In the genomic region with DNA sequence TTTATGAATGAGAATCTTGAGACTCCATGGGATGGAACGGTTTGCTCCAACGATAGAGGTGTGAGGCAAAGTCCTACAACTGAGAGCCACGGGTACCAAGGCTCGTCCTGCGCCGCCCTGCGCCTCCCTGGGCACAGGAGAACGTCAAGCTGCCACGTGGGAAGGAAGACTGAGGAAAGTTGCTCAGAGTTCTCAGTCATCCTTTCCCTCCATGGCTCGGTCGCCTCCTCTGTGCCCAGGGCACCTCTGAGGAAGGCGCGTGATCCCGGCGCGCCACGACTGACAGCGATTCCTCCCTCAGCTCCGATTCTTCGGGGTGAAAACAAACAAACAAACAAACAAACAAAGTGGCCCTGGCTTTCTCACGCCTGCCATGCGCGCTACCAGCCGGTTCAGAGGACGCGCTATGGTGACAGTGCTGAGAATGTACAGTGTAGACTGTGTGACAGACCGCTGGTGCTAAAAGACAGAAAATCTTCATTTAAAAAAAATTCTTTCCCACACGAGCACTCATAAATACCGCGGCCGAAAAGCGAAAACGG, we compare ENCODE assay signal across 8 mouse cellular contexts. TPM values are rescaled to one million over a fixed set of nuclear protein-coding genes. Genes with fewer than 3 reads are reported as not detected.
DNase-seq lines count a peak whose midpoint lies in the region; ATAC-seq and TF ChIP-seq lines count a peak whose summit lies in the region.

No protein-coding gene starts in this region.

- peak overlapping the region; percentile 85 for H3K4me2 ChIP-seq in heart, embryonic 11.5 days
- peak overlapping the region; percentile 87 for H3K4me2 ChIP-seq in CH12.LX (ENCODE audit: insufficient read depth, low read depth, poor library complexity, severe bottlenecking)
- H3K4me2 ChIP-seq in hindbrain, embryonic 14.5 days (replicated peaks) = peak overlapping the region; percentile 86

- H3K79me2 ChIP-seq in CH12.LX (replicated peaks; ENCODE audit: control insufficient read depth, extremely low read depth, insufficient read depth, poor library complexity, severe bottlenecking) = peaks cover 15% of the 10 kb centered on the region

- no peaks in the 10 kb centered on the region for H3K9me3 ChIP-seq in heart, embryonic 11.5 days (replicated peaks; ENCODE audit: control insufficient read depth, low read length)
- no peaks in the 10 kb centered on the region for H3K9me3 ChIP-seq in CH12.LX (replicated peaks; ENCODE audit: low read length)
- no peaks in the 10 kb centered on the region for H3K9me3 ChIP-seq in hindbrain, embryonic 14.5 days (ENCODE audit: control insufficient read depth, low read length)

- no peak for TF ChIP-seq RAD21 in CH12.LX (IDR thresholded peaks at IDR 0.05; ENCODE audit: low read depth, low read length)

- DNase-seq in heart, adult 9 months (ENCODE audit: low spot score in 2 of 2) = no peak
- no peak for DNase-seq in CH12.LX (ENCODE audit: extremely low read depth)
- DNase-seq in hindbrain, embryonic 14.5 days (ENCODE audit: low spot score) = no peak
- DNase-seq in testis, postnatal 14 days (ENCODE audit: low spot score) = peak; percentile 38
- no peak for DNase-seq in gastrocnemius, postnatal 14 days

- in situ Hi-C loops in CH12.LX (cut with MboI; ENCODE audit: low pct_ligation_motif_present, low pct_unique_long_range_greater_than_20kb, low sequenced_read_pairs) = no loop called here

- intact Hi-C loops in gastrocnemius, postnatal 14 days (cut with DNase I; ENCODE audit: low total_unique reads) = no loop called here

- peak; percentile 50; the same call in 1 of the 2 replicates for ATAC-seq in heart, embryonic 11.5 days (replicated peaks; ENCODE audit: insufficient number of reproducible peaks, low FRiP score, low TSS enrichment)
- peak; percentile 83 for ATAC-seq in hindbrain, embryonic 14.5 days (ENCODE audit: low FRiP score)
- peak; percentile 64 for ATAC-seq in megakaryocyte, adult 5-6 weeks (ENCODE audit: poor library complexity, severe bottlenecking)

- H3K4me3 ChIP-seq in heart, embryonic 11.5 days (ENCODE audit: low read depth, low read length) = peak overlapping the region; percentile 80
- peak overlapping the region; percentile 59 to 88 (median 81) for H3K4me3 ChIP-seq in CH12.LX (replicated peaks in 1 of 3; ENCODE audit: low read depth in 2 of 3, low read length in 2 of 3, poor library complexity in 1 of 3)
- H3K4me3 ChIP-seq in cortical plate, adult 2 months (ENCODE audit: insufficient read depth, low read length) = peak overlapping the region; percentile 95
- peak overlapping the region; percentile 78 for H3K4me3 ChIP-seq in hindbrain, embryonic 14.5 days (replicated peaks; ENCODE audit: low read length)

- dilution Hi-C loops in CH12.LX (cut with MboI; ENCODE audit: extremely low pct_ligation_motif_present, extremely low pct_unique_long_range_greater_than_20kb, low sequenced_read_pairs) = no loop called here

- peak overlapping the region; percentile 29; the same call in 1 of the 2 replicates for H3K27ac ChIP-seq in heart, embryonic 11.5 days (ENCODE audit: low read depth, low read length)
- peak overlapping the region; percentile 13; the same call in 1 of the 2 replicates for H3K27ac ChIP-seq in CH12.LX (ENCODE audit: insufficient read depth, low read depth)
- no peak overlapping the region for H3K27ac ChIP-seq in cortical plate, adult 2 months (ENCODE audit: insufficient read depth, low read length)
- peak overlapping the region; percentile 40 for H3K27ac ChIP-seq in hindbrain, embryonic 14.5 days

- H3K36me3 ChIP-seq in heart, embryonic 11.5 days (ENCODE audit: control insufficient read depth, insufficient read depth, low read length) = no peaks in the 10 kb centered on the region
- H3K36me3 ChIP-seq in CH12.LX (replicated peaks in 1 of 2; ENCODE audit: control insufficient read depth in 1 of 2, insufficient read depth in 1 of 2, low read length in 1 of 2) = peaks cover 16 to 30% of the 10 kb centered on the region in 2 experiments
- peaks cover 2% of the 10 kb centered on the region; the same call in 1 of the 2 replicates for H3K36me3 ChIP-seq in hindbrain, embryonic 14.5 days (replicated peaks; ENCODE audit: control insufficient read depth, insufficient read depth)

- no peaks in the 10 kb centered on the region for H3K27me3 ChIP-seq in heart, embryonic 11.5 days (ENCODE audit: control insufficient read depth, insufficient read depth, low read length)
- no peaks in the 10 kb centered on the region for H3K27me3 ChIP-seq in CH12.LX (replicated peaks)
- H3K27me3 ChIP-seq in hindbrain, embryonic 14.5 days (ENCODE audit: control insufficient read depth, insufficient read depth, low read length) = no peaks in the 10 kb centered on the region

- TF ChIP-seq POLR2A in CH12.LX (IDR thresholded peaks at IDR 0.05; ENCODE audit: low read depth, low read length) = no peak
- no peak; the same call in 1 of the 2 replicates for TF ChIP-seq POLR2A in cortical plate, adult 2 months (IDR thresholded peaks at IDR 0.05; ENCODE audit: extremely low read depth, insufficient read depth, low read length)

- WGBS in heart, embryonic 11.5 days (ENCODE audit: insufficient replicate concordance) = under 1% methylated on average over 33 of the region's 33 CpGs
- WGBS in hindbrain, embryonic 14.5 days = under 1% methylated on average over 33 of the region's 33 CpGs

- no peak for TF ChIP-seq EP300 in CH12.LX (IDR thresholded peaks at IDR 0.05; ENCODE audit: low read length)

- TF ChIP-seq CTCF in CH12.LX (conservative IDR thresholded peaks at IDR 0.05 in 1 of 2, IDR thresholded peaks at IDR 0.05 in 1 of 2; ENCODE audit: low read depth in 2 of 2, low read length in 2 of 2) = no peak
- TF ChIP-seq CTCF in cortical plate, adult 2 months (IDR thresholded peaks at IDR 0.05; ENCODE audit: extremely low read depth, insufficient read depth, low read length) = no peak

- H3K4me1 ChIP-seq in heart, embryonic 11.5 days (ENCODE audit: control insufficient read depth, insufficient read depth, low read length) = peaks cover 9% of the 10 kb centered on the region; the same call in 1 of the 2 replicates
- H3K4me1 ChIP-seq in CH12.LX (ENCODE audit: control insufficient read depth in 1 of 2, insufficient read depth in 2 of 2) = peaks cover 0 to 30% of the 10 kb centered on the region in 2 experiments; a peak in 3 of 4 replicates
- H3K4me1 ChIP-seq in cortical plate, adult 2 months (ENCODE audit: control insufficient read depth, insufficient read depth, low read length) = peaks cover 2% of the 10 kb centered on the region; the same call in 1 of the 2 replicates
- H3K4me1 ChIP-seq in hindbrain, embryonic 14.5 days (replicated peaks; ENCODE audit: control insufficient read depth, insufficient read depth, low read length) = peaks cover 13% of the 10 kb centered on the region

- peak overlapping the region; percentile 84 for H3K9ac ChIP-seq in heart, embryonic 11.5 days (ENCODE audit: low read depth, low read length)
- H3K9ac ChIP-seq in CH12.LX (ENCODE audit: insufficient read depth, low read depth) = peak overlapping the region; percentile 62
- peak overlapping the region; percentile 74 for H3K9ac ChIP-seq in hindbrain, embryonic 14.5 days

TF ChIP-seq in CH12.LX, 34 proteins besides CTCF, POLR2A, EP300 and RAD21:
- TF ChIP-seq RCOR1 (conservative IDR thresholded peaks at IDR 0.05; ENCODE audit: low read depth, low read length) = no peak
- TF ChIP-seq HCFC1 (IDR thresholded peaks at IDR 0.05; ENCODE audit: low read depth, low read length) = no peak
- TF ChIP-seq CHD1 (IDR thresholded peaks at IDR 0.05; ENCODE audit: low read depth, low read length) = no peak
- no peak for TF ChIP-seq NRF1 (IDR thresholded peaks at IDR 0.05; ENCODE audit: low read depth, low read length)
- TF ChIP-seq IRF4 (IDR thresholded peaks at IDR 0.05; ENCODE audit: low read depth, low read length) = no peak; the same call in 1 of the 2 replicates
- TF ChIP-seq JUN (IDR thresholded peaks at IDR 0.05; ENCODE audit: insufficient read depth, low read depth, low read length) = no peak
- no peak for TF ChIP-seq TBP (conservative IDR thresholded peaks at IDR 0.05; ENCODE audit: low read depth, low read length)
- 0 out of 2 replicates have a peak, but pooled peaks have one; percentile 9 for TF ChIP-seq MAX (IDR thresholded peaks at IDR 0.05; ENCODE audit: low read length)
- TF ChIP-seq MXI1 (IDR thresholded peaks at IDR 0.05; ENCODE audit: low read depth, low read length) = peak; percentile 24; the same call in 1 of the 2 replicates
- no peak for TF ChIP-seq SMC3 (IDR thresholded peaks at IDR 0.05; ENCODE audit: low read depth, low read length)
- no peak for TF ChIP-seq ZMIZ1 (IDR thresholded peaks at IDR 0.05; ENCODE audit: low read depth, low read length)
- no peak for TF ChIP-seq ZKSCAN1 (IDR thresholded peaks at IDR 0.05; ENCODE audit: borderline replicate concordance, low read depth, low read length)

RNA-seq across cellular contexts. Expression of gene Srbd1, which starts 0.4 kb away (rescaled TPM):
- 7.4 and 8.4 TPM in 2 replicates for polyA plus RNA-seq in heart, embryonic 11.5 days (2014; fragmentation: Nextera tagmentation; extraction: Ambion mirVana)
- total RNA-seq in CH12.LX (2012; rRNA removed) (21.5 and 24.9 TPM in 2 replicates), CH12.LX (2014; rRNA removed) (24.8 and 25.7 TPM in 2 replicates)
- 33.0 and 34.5 TPM in 2 replicates for polyA plus RNA-seq in CH12.LX (2012; ENCODE audit: insufficient read length, low read depth)
- polyA plus RNA-seq in cortical plate, adult 2 months (2012; rRNA removed) = 6.9 and 7.0 TPM in 2 replicates
- 7.6 and 10.4 TPM in 2 replicates for polyA plus RNA-seq in hindbrain, embryonic 14.5 days (2014; fragmentation: Nextera tagmentation; extraction: Ambion mirVana)
- total RNA-seq in megakaryocyte, adult 5-6 weeks (2015) = 15.8 and 17.2 TPM in 2 replicates
- 19.5 and 24.9 TPM in 2 replicates for total RNA-seq in megakaryocyte, adult 5-6 weeks (2017)
- 1 to 10 TPM; 6.5 to 7.6 TPM for total RNA-seq in gastrocnemius, postnatal 14 days (2021)

RNA-seq across cellular contexts. Expression of gene Prkce, which starts 23.0 kb away (rescaled TPM):
- 12.8 TPM in 2 replicates for polyA plus RNA-seq in heart, embryonic 11.5 days (2014; fragmentation: Nextera tagmentation; extraction: Ambion mirVana)
- total RNA-seq in CH12.LX (2012; rRNA removed) (10.2 and 11.4 TPM in 2 replicates), CH12.LX (2014; rRNA removed) (4.0 and 4.1 TPM in 2 replicates)
- 10.7 and 13.2 TPM in 2 replicates for polyA plus RNA-seq in CH12.LX (2012; ENCODE audit: insufficient read length, low read depth)
- 83.7 and 94.3 TPM in 2 replicates for polyA plus RNA-seq in cortical plate, adult 2 months (2012; rRNA removed)
- polyA plus RNA-seq in hindbrain, embryonic 14.5 days (2014; fragmentation: Nextera tagmentation; extraction: Ambion mirVana) = 38.7 and 43.5 TPM in 2 replicates
- total RNA-seq in megakaryocyte, adult 5-6 weeks (2015) = 7.3 and 8.1 TPM in 2 replicates
- 3.5 and 13.3 TPM in 2 replicates for total RNA-seq in megakaryocyte, adult 5-6 weeks (2017)
- 1 to 10 TPM; 8.7 TPM for total RNA-seq in gastrocnemius, postnatal 14 days (2021)
